Mouse (Mus musculus) right cerebral cortex, postnatal 25 days (tissue): Measurements from ENCODE around the gene Ccdc89.

Experiments
- DNase-seq: peaks from one replicate; pipeline ENCODE4 v3.0.0; 2022

Ccdc89 gene

DNA sequence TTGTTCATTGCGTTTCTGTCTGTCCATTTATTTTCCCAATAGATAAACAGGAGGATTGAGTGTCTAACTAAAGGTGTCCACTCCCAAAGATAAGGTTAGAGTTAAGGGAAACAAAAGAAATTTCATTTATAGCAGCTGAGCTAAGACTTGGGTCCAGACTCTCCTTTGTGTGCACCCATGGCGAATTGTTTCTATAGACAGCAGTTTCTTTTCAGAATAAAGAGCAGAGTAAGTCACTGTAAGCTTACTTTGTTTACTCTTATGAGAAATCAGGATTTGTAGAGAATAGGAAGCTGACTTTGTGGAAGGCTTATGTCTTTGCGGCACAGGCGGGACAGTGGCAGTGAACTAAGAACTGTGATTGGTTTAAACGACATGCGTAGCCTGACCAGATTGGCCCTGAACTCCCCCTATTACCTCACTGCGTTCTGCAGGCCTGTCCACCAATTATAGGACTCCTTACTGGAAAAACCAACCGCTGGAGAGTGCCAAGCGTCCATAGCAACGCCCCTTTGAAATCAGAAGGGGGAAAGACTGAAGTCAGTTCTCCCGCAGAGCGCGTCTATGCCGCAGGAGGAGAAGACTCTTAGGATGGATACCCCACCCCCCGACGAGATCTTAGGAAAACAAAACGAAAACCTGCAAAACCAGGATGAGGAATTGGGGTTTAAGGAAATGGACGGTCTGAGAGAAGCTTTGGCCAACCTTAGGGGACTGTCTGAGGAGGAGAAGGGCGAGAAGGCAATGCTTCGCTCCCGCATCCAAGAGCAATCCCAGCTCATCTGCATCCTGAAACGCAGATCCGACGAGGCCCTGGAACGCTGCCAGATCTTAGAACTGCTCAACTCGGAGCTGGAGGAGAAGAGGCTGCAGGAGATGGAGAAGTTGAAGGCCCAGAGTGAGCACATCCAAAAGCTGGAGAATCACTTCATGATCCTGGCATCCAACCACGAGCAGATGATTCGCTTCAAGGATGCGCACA lies at the start of gene Ccdc89:
Gene Ccdc89, plus strand, starts transcription at position 558 of the 982 bp plus-strand sequence.
- DNase-seq = peak; percentile 74

DNA sequence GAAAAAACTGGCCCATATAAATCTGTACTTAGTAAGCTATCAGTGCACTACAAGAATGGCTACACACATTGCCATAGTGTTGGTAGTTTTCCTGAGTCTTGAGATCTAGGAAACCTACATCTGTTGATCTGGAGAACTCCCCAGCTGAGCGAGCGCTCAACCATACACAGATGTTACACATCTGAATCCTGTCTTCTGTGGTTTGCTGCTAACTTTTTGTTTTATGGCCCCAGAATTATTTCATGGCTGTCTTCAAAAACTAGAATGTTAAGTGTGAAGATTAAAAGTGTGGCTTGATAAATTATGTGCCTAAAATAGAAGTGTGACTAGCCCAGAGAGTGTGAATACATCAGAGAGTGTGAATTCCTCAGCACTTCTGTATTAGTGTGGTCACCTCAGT lies 42.0 kb upstream of the Ccdc89 start:
- DNase-seq = no peak

DNA sequence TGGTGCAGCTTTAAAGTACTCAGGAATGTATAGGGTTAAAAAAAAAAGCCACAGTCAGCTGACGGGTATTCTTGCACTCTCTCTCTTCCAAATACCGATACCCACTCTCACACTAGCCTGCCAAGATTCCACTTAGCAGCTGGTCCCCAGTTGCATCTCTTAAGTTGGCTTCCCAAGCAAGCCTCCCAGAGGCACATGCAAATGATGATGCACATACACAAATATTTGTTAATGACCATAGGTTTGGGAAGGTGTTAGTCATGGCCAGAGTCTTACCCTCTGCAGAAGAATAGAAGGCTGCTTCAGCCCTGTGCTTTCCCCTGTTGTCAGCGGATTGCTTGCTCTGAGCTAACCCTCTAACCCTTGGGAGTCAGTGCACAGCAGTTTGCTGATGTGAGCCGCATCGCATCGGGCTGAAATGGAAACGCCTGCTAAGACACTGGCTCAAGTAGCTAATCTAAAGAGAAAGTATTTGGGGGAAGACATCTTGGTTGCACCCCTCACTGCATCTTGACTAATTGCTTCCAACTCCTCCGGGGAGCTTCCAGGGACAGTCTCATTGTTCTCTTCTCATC lies 39.4 kb upstream of the Ccdc89 start:
- peak; percentile 67 for DNase-seq

DNA sequence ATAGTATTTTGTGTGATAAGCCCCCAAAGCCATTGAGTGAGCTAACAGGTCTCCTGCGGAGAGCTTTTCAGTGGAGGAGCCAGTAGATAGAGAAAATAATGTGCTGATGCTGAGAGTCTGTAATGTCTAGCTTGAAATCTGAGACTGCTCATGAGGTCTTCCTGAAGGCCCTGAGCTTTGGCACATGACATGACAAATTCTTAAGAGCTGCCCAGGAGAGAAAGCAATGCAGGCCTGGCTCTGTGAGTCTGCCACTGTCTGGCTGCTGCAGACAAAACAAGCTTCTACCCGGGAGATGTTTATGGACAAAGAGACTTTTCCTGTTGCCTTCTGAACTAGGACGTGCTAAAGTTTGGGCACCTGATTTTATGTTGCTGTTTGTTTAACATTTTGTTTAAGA lies 36.6 kb upstream of the Ccdc89 start:
- no peak for DNase-seq

DNA sequence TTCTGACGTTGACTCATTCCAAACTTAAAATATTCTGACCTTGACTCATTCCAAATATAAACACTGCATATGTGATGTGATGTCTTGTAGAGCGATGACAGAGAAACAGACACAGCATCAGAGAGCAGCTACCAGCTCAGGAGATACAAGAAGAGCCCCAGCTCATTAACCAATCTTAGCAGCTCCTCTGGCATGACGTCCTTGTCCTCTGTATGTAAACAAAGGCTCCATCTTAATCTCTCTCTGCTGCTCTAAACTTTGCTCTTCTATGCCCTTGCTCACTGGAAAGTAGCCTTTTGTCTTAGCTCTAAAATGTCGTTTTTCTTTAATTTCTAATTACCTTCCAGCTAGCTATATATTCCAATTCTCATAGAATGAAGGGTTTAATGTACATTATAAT lies 31.3 kb upstream of the Ccdc89 start:
- DNase-seq = no peak

DNA sequence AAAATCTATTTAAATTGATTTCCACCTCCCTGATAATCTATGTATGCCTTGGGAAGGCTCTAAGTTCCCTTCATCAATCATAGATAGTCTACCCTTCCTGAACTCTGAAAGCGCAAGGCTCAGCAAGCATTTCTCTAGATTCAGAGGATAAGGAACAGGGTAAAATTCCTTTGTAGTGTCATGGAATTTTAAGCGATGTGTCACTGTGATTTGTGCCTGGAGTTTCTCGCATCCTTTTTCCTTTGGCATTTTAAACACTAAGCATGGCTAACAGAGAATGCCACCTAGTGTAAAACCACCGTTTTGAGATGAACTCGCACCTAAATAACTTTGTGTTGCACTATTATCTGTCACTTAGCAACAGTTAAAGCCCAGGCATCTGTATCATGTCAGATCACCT lies 30.4 kb upstream of the Ccdc89 start:
- DNase-seq = no peak

DNA sequence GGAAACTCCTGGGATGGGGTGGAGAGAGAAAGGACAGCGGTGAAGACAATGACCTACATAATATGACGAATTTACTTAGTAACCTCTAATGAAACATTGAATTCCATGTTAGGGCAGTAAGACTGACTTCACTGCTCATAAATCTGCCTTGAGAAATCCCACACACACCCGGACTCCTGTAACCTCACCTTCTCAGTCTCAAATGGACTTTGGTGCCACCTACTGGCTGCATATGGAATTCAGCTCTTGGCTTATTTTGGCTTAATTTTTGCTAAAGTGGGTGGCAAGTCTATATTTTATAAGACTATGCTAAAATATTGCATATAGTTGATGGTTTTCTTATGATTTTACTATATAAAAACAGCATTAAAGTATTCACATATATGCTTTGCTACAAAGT lies 16.4 kb upstream of the Ccdc89 start:
- peak; percentile 33 for DNase-seq

DNA sequence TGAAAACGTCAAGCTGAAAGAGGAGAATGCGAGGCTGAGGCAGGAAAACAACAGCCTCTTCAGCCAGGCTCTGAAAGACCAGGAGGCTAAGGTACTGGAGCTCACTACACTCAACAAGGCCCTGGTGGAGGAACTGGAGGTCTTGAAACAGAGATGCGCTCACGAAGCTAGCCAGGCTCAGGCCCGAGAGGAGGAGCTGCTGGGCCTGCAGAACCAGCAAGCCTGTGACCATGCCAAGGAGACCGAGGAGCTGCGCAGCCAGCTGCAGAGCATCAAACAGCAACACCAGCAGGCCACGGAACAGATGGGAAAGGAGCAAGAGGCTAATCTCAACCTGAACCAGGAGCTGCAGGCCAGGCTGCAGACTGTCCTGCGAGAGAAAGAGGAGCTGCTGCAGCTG lies 629 bp downstream of the Ccdc89 start:
- no peak for DNase-seq

DNA sequence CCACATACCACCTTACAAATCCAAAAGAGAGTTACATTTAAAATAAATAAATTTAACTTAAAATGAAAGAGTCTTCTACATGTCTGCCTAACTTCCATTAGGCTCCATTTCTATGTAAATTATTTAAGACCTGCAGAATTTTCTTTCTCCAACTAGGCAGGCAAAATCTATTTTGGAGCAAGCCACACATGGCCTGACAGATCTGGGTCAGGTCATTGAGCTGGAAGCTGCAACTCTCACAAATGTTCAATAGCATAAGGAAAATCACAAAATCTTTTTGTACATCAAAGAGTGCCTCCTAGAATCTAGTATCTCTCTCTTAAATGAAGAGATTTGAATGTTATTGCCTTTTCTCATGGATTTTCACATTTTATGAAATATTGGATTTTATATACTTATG lies 5.8 kb downstream of the Ccdc89 start:
- no peak for DNase-seq

DNA sequence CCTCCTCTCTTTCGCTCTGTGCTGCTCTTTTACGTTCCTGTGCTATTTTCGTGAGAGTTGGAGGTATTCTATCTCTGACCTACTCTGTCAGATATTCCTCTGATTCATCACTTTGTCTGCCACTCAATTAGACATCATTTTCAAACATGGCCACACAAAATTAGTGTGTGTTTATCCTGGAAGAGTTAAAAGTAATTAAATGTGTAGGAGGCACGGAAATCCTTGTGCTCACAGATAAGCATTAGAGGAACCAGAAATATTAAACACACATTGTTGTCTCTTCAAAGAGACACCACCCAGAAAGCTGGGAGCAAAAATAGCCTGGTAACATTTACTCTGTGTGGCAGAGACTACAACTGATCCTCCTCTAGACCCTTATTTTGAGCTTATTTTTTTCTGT lies 13.7 kb downstream of the Ccdc89 start:
- DNase-seq = no peak

DNA sequence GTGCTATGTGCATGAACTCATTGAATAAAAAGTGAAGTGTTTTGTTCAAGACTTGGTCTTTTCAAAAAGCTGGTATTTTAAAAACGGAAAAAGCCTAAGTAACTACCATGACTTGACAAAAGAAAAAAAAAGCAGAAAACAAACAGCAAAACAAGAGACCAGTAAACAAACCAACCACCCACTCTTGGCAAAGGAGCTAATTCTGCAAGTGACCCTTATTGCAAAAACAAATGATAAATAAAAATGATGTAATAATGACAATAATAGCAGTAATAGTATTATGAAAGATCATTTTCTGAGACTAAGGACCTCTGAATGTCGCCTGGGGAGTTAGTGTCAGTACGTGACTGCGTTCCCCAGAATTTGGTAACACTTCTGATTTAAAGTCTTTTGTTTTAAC lies 15.7 kb downstream of the Ccdc89 start:
- no peak for DNase-seq

DNA sequence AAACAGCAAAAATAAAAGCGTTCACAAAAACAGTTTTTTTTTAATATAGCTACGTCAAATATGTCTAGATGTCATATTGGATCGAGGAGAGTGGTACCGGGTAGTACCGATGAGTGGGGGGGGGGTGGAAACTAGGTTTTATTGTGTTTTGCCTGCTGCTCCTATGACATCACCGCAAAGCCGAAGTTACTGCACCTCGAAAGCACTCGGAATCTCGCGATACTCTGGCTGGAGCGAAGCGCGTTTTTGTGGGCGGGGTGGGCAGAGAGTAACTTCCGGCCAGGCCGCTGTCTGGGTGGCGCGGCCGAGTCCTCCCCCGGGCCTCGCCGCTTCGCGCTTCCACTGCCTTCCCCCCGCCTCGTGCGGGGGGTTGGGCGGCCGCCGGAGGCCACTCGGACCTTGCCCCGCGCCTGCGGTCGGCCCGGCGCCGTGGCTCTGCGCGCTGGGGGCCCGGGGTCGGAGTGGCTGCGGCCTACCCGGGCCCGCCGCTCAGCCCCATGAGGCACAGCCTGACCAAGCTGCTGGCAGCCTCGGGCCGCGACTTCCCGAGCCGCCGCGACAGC lies 16.2 kb downstream of the Ccdc89 start, which contains the start of gene Crebzf:
Gene Crebzf, plus strand, starts transcription at position 212 of the 563 bp plus-strand sequence.
- DNase-seq = peak; percentile 94

DNA sequence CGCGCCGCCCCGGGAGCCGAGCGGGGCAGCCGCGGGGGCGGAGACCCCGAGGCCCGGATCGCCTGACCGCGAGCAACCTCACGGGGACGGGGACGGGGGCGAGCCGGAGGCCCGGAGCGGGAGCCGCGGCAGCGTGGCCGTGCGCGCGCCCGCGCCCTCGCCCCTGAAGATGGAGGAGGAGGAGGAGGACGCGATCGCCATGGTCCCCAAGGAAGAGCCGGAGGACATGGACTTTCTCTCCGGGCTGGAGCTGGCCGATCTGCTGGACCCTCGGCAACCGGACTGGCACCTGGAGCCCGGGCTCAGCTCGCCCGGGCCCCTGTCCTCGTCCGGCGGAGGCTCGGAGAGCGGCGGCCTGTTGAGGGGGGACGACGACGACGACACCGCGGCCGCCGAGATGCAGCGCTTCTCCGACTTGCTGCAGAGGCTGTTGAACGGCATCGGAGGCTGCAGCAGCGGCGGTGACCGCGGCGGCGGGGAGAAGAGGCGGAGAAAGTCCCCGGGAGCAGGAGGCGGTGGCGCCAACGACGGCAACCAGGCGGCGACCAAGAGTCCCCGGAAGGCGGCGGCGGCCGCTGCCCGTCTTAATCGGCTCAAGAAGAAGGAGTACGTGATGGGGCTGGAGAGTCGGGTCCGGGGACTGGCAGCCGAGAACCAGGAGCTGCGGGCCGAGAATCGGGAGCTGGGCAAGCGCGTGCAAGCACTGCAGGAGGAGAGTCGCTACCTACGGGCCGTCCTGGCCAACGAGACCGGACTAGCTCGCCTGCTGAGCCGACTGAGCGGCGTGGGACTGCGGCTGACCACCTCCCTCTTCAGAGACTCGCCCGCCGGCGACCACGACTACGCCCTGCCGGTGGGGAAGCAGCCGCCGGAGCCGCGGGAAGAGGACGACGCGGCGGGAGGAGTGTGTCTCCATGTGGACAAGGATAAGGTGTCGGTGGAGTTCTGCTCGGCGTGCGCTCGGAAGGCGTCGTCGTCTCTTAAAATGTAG lies 17.0 kb downstream of the Ccdc89 start:
- peak; percentile 80 for DNase-seq

DNA sequence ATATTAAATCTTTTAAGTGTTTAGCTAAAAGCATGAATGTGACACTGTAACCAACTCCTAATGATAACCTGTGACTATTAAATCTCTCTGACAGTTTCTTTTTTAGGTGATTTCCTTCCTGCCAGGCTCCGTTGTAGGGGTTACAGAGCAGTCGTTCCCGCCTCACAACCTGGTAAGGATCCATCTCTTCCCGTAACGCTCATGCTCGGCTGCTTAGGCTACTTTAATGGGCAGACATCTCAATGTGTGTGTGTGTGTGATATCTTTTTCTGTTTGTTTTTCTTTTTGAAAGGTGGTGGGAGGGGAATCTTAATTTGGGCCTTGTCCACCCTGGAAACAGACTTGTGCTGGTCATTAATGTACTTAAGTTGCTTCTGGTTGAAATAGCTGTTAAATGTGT lies 17.8 kb downstream of the Ccdc89 start:
- DNase-seq = no peak

DNA sequence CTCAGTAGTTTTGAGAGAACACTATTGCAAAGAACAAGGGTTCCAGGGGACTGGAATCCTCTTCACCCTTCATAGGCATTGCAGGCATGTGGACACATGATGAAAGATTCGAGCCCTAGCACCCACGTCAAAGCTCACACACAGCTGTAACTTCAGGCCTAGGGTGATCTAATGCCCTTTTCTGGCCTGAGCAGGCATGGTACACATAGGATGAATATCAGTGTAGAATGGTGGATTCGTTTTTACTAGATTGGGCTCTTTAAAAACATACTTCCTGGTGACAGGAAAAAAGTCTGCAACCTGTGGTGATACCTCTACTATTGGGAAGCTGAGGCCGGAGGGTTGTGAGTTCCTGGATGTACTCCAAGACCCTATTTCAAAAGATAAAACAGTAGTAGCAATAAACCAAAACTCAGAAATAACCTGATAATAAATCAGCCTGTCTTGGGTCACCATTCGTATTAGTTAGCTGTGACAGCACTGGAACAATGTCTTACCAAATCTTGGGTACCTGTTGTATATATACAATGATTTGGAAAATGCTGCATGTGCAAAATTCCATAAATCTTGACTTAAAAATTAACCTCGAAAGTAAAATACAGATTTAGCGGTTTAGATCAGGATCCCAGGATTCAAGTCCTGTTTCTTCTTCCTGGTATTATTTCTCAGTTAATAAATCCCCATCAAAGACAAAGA lies 29.9 kb downstream of the Ccdc89 start:
- no peak for DNase-seq

DNA sequence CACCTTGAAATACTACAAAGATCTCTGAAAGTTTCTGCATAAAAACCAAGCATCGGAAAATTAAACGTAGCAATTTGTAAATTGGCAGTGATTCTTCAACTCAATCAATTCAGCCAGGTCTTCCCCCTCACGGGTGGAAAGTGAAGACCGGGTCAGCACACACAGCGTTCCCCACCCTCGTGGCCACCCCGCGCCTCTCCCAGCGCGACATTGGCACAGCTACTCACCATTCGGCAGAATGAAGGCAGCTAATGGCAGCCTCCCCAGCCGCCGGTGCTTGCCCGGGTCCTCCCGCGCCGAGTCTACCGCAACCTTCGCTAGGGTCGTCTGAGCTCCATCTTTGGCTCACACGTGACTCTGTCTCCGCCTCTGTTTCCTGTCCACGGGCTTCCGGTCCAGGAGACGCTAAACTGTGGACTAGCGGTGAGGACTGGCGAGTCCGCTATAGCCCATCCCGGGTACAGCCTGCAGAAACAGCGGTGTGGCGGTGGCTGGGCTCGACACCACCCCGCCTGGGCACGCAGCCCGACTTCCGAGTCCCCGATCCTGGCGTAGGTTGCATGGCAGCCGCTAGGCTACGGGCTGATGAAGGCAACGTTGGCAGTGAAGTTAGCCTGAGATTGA lies 30.6 kb downstream of the Ccdc89 start, which contains the start of gene Tmem126a:
Gene Tmem126a, minus strand, starts transcription at position 385 of the 624 bp plus-strand sequence.
- DNase-seq = peak; percentile 86

DNA sequence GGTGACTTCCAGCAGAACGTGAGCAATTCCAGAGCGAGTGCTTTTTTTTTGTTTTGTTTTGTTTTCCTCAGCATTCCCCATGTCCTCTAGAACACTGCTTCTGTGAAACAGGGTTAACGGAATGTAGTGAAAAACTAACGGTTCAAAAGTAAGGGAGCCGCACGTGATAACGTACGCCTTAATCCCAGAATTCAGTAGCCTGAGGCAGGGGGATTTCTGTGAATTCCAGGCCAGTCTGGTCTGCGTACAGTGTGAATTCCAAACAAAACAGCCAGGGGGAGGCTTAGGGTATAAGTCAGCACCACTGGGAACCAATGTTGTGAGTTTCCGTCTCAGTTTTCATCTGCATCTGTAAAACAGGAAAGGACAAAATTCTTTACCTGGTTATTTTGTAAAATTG lies 31.1 kb downstream of the Ccdc89 start:
- no peak for DNase-seq

DNA sequence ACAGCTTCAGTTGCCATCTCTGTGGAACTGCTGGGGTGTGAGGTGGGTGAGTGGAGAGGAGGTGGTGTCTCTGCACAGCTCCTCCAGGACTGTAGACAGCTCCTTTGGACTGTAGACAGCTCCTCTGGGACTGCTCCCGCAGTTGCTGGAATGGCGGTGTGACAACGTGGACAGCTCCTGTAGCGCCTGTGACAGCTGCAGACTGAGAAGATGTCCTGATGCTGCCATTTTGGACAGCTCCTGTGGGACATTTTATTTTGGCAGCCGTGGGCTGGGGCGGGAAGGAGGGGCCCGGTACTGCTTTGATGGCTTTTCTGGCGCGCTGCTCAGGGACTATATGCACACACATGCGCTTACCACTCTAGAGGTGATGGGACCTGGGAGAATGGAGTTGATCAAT lies 34.0 kb downstream of the Ccdc89 start:
- no peak for DNase-seq

DNA sequence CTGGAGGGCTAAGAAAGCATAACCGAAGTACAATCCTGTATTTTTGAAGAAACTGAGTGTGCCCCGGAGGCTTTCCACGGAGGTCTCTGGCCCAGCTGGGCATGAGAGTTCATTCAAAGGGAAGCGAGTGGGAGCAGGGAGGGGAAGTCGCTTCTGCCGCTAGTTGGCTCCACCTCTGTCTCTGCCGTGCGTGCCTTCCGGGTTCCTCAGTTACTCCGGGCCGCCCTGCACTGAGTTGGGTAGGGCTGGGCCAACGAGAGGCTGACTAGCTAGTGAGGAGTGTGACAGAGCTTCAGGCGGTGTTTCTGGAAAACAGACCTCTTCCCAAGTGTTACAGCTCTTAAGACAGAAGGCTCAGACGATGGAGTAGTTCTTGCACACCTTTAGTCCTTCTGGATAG lies 34.6 kb downstream of the Ccdc89 start:
- DNase-seq = no peak

DNA sequence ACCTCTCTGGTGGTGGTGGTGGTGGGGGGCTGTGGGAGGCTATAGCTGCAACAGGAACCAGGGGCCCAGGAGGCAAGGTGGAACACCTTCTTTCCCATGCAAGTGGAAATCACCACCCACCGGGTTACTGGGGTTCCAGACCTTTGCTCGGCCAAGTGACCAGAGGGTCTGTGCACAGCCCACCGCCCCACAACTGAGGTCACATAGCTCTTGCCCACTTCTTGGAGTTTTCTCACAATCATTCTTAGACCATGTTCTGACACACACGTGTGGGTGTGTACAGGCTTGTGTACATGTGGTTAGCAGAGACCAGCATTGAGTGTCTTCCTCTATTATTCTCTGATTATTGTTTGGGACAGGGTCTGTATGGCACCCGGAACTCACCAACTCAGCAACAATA lies 35.1 kb downstream of the Ccdc89 start:
- DNase-seq = no peak

DNA sequence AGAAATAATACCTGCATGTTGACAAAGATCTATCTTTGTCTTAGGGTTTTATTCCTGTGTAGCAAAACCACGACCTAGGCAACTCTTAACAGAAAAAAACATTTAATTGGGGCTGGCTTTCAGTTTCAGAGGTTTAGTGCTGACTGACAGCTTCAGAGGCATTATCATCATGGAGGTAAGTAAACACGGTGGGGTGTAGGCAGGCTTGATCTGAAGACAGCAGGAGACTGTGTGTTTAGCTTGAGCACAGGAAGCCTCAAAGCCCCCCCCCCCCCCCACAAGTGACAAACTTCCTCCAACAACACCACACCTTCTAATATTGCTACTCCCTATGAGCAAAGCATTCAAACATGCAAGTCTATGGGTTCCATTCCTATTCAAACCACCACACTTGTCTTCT lies 47.1 kb downstream of the Ccdc89 start:
- DNase-seq = no peak
